Mouse (Mus musculus) spleen, postnatal 10 days (tissue): ENCODE data around the gene Rbfox1.

Experiments
- DNase-seq, 2 experiments: peaks; one replicate each; pipeline ENCODE4 v3.0.0; 2021 to 2022; ENCODE audit warnings: low spot score in 2 of 2

Gene Rbfox1

GRCm38 (mm10) chr16:5992045-5993011 is 107.2 kb downstream of the Rbfox1 start:
- DNase-seq: no peak

DNA sequence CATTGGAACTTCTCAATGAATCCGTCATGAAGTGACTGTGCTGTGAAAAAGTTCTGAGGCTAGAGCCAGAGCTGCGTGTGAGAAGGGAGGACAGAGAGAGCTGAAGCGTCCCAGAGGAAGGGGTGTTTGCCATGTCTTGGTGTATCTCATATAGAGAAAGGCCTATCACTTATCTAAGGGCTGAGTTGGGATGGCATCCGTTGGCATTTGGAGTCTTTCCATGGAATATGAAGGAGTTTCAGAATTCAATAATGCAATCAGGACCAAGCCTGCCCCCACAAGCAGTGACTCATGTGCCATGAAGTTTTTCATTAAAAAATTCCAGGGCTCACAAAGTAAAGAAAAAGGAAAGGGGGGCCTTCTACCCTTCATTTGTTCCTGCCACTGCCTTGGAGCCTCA is 112.0 kb downstream of the Rbfox1 start:
- DNase-seq: no peak

- DNase-seq: no peak
These were observed 112.5 kb downstream of the Rbfox1 start for GRCm38 (mm10) chr16:5997651-5998050.

DNA sequence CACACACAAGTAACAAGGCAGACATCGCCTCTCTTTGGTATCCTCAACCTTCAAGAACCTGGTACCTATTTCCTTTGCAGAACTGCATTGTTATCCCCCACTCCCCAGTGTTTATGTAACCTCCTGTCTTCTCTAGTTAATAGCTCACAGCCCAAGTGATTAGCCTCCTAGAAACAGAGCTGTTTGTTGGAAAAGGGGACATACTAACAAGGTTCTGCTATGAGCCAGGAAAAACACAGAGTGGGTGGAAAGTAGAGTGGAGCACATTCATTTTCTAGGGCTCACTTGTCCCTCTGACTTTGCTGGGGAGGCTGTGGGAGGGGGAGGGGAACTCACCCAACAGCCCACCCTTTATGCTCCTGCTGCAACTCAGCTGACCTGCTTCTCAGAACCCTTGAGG is 114.9 kb downstream of the Rbfox1 start:
- DNase-seq: no peak

DNA sequence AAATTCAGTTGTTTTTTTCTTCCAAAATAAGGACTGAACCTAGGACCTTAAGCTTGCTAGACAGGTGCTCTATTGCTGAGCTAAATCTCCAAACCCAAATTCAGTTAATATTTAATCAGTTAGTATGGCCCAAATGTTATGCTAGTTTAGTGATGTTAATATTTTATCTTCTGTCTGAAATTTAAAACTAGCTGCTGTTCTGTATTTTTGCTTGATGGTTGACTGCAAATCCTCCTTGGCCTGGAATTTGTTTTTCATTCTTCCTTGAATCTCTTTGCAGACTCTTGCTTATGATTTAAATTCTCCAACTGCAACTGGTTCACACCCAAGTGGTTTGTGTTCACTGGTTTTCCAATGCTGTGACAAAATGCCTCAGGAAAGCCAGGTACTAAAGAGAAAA is 121.8 kb downstream of the Rbfox1 start:
- no peak for DNase-seq

- no peak for DNase-seq
These were observed 127.7 kb downstream of the Rbfox1 start for GRCm38 (mm10) chr16:6012853-6013252.

DNA sequence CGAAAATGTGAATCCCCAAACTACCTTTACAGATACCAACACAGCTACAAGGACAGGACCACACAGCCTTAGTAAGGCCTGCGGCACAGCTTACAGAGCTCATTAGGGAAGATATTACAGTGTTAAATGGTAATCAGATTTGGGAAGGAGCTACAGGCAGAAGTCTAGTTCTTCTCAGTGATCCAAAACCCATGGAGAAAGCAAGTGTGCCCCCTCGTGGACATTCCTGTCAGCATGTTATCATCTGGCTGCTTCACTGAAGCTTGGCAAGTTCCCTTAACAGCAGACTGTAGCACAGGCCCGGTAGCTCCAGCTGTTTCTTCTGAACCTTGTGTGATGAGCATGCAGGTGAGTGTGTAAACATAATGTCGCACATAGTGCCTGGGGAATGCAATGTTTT is 133.5 kb downstream of the Rbfox1 start:
- peak in 1 of 2 experiments; percentile 45 for DNase-seq

GRCm38 (mm10) chr16:6019361-6019760 is 134.2 kb downstream of the Rbfox1 start:
- no peak for DNase-seq

- no peak for DNase-seq
These were observed 146.1 kb downstream of the Rbfox1 start for GRCm38 (mm10) chr16:6031280-6031679.

GRCm38 (mm10) chr16:6032563-6032962 is 147.4 kb downstream of the Rbfox1 start:
- no peak for DNase-seq

DNA sequence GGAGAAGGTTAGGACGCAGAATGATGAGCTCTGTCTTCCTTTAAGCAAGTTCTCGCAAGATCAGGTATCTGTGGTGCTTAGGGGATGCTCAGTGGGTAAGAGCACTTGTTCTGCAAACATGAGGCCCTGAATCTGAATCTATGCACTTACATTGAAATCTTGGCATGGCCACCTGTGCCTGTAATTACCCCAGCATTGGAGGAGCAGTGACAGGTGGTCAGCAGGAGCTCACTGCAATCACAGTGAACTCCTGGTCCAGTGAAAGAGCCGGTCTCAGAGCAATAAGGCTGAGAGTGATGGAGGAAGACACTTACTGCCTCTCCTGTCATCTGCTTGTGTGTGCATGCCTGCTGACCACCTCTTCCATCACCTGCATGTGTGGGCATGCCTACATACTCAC is 149.7 kb downstream of the Rbfox1 start:
- no peak for DNase-seq

DNA sequence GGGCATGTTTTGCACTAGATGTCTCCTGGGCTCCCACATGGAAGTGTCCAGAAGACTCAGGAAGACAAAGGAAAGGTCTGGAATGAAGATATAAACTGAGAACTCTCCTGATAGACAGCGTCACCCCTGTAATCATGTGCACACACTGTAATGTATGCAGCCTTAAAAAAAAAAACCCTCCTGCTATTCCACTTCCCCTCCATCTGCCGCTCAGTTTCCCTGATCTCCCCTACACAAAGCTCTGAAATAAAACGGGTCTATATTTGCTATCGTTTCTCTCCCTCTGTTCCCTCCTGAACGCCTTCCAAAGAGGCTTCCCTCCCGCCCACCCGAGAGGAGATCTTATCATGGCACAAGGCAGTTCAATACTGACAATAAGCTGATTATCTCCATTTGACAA is 151.9 kb downstream of the Rbfox1 start:
- DNase-seq: no peak

DNA sequence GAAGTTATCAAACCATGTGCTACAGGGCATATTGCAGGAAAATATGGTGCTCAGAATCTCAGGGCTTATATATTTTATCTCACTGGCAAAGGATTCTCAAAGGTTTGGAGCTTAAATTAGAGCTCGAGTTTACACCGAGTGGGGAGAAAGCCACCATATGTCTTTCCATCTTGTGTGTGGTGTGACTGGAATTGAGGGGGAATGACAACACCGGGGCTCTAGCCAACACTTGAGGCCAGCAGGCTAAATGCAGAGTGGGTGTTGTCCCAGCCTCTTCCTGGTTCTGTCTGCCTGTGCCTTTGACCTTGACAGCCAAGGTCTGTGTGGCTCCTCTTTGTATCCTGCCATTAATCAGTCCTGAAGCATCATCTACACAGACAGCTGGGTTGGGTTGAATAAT is 157.6 kb downstream of the Rbfox1 start:
- no peak for DNase-seq

DNA sequence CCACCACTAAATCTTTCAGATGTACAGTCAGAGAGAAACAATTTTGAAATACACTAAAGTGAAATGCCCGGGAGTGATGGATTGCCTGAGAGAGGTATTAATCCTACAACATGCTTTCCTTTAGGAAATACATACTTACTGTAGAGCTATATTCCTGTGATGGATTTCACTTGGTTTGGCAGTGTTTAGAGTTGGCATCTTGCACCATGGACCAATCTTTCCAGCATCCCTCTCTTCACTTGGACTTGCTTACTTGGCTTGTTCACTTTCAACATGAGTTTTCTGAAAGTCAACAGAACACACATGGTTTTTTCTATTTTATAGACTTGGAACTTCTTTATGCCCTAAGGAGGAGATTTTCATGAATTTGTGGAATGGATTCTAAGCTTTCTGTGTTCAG is 163.4 kb downstream of the Rbfox1 start:
- DNase-seq: no peak

GRCm38 (mm10) chr16:6062495-6062894 is 177.3 kb downstream of the Rbfox1 start:
- DNase-seq: no peak

- no peak for DNase-seq
These were observed 180.3 kb downstream of the Rbfox1 start for GRCm38 (mm10) chr16:6065481-6065880.

DNA sequence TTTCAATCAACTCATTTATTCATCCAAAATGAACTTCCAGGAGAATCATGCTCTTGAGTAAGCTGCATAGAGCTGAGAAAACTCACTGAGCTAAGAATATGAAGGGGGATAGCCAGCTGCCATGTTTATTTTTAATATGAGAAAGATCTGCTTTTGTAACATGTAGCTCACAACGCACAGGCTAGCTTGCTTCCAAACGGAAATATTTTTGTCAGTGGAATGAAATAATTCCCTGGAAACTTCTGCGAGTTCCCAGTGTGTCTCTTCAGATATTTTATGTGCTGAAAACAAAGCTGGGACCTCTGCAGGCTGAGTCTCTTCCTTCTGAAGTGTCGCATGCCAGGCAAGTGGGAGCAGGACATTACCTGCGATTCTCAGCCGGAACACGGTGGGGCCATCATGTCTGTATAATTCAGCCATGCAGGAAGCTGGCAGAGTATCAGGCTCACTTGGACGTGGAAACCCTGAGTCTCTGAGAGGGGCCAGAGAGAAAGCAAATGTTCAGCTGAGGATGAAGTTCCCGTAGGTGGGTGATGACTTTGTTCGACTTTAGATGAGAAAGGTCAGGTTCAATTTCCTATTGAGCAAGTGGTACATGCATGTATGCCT is 190.4 kb downstream of the Rbfox1 start:
- no peak for DNase-seq

DNA sequence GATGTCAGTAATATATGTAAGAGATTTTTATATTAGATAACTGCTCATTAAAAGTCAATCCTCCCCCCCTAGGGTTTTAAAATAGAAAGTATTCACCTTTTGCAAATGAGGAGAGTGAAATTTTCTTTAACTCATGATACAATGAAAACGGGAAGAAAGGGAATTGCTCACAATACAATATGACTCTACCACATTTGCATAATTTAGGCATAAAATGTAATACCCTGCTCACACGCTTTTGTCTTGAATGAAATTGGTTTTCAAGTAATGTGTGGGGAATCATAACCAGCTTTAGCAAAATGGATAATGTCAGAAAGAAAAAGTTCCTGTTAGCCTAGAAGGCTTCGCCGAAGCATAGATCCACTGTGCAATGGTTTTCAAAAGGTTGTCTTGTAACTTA is 193.9 kb downstream of the Rbfox1 start:
- no peak for DNase-seq

- DNase-seq: no peak
These were observed 199.7 kb downstream of the Rbfox1 start for GRCm38 (mm10) chr16:6084701-6085365.

DNA sequence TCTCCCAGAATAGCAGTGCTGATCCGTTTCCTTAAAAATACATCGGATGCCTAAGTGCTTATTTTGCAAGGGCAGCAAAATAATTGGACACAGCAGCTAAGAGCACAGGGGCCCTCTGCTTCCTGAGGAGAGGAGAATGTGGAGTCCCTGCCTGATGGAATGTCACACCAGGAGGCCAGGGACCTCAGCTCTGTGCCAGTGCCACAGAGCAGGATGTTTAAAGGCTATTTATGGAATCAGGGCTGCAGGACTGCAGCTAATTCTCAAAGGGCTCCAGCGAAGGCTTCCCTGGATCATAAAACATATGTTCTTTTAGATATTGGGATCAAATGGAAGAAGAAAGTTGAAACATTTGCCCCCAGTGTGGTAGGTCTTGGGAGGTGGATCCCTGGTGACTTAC is 201.0 kb downstream of the Rbfox1 start:
- DNase-seq: no peak

DNA sequence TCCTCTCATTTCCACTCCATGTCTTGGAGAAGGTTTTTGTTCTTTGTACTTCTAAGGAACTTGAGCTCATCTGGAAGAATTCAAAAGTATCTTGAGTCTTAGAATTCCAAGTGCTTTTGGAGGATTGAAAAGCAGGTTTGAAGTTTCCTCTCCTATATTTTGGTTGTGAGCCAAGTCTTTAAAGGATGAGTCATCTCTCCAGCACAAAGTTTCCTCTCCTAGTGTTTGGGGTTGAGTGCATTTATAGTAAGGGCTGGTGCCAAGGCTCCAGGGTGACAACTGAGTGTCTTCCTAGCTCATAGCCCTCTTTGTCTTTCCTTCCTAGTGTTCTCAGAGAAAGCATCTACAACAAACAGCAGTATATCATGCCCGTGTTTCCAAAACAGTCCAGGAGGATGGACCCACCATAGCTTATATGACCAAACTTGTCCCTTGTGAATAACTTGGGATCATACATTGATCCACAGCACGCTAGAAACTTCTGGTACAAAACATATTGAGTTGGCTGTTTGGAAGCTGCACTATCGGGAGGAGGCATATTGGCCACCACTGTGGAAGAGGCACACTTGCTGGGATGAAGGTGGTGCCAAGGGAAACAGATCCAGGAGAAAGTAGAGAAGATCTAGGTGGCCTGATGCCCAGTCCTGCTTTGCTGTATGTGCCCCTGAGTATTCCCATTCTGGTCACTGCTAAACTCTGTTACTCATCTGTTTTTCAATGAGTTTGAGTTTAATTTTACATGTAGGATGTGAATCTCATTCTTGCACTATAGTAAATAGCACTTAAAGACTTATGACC is 206.4 kb downstream of the Rbfox1 start:
- DNase-seq: no peak
